Mouse (Mus musculus) Patski (cell line): ENCODE measurements around the gene Dcbld2. TPM values are rescaled to one million over a fixed set of nuclear protein-coding genes. Genes with fewer than 3 reads are reported as not detected.
A peak's percentile ranks its signal among the peaks of the same experiment; 100 is the strongest.

Experiments
- ATAC-seq: fragments of 100-300 bp; one replicate; pipeline ENCODE4 v1.8.0; 2021
- CTCF ChIA-PET: fragments of 350-600 bp; sonication (Branson Sonifier 250); formaldehyde crosslinking; loops from one replicate; lab custom pipeline; 2022; ENCODE audit warnings: inconsistent platforms; lab: Charles Lee
- POLR2A ChIA-PET: fragments of 350-600 bp; sonication (Branson Sonifier 250); formaldehyde crosslinking; loops from one replicate; lab custom pipeline; 2022; ENCODE audit warnings: antibody characterized with exemption, inconsistent platforms; lab: Charles Lee
- DNase-seq: peaks from one replicate; pipeline ENCODE4 v3.0.0-alpha.2; 2011; ENCODE audit warnings: low read depth, low spot score
- H3K27me3 ChIP-seq: fragments of 371-371 bp; one replicate; pipeline ENCODE4 v1.5.1; 2021
- CTCF ChIP-seq: fragments of 100-300 bp; IDR thresholded peaks from one replicate; pipeline ENCODE4 v1.5.1; 2021
- in situ Hi-C: fragments of 300-500 bp; cut with MboI; formaldehyde crosslinking; loops from 3 replicates; pipeline ENCODE4 v1.11.1; 2018; ENCODE audit warnings: low pct_unique_long_range_greater_than_20kb, mixed read lengths
- polyA plus RNA-seq: library from polyadenylated mRNA; unstranded; gene quantifications from one replicate; pipeline ENCODE4 v1.2.3, GENCODE M21; 2021

Dcbld2 gene
- polyA plus RNA-seq, 1 experiment from 2014 or later, result 43.3 TPM

- no peaks in the 10 kb centered on the region for H3K27me3 ChIP-seq
- DNase-seq (no peak), ATAC-seq (peak; percentile 56)
- POLR2A ChIA-PET, result no interaction called here
- CTCF ChIA-PET, result interaction anchor here (1.0 to 1.4 kb wide), 4 partner anchors 19 to 144 kb away, joined by 3 to 5 read pairs (median 4); no protein-coding TSS in a partner anchor
- in situ Hi-C loops, result no loop called here
- no peak for TF ChIP-seq CTCF
Measured at GRCm38 (mm10) chr16:58481219-58481905, 73.1 kb downstream of the Dcbld2 start.

- ChIA-PET CTCF (interaction anchor here (1.0 to 1.4 kb wide), 4 partner anchors 20 to 144 kb away, joined by 3 to 5 read pairs (median 4); no protein-coding TSS in a partner anchor), POLR2A (no interaction called here)
- ATAC-seq (peak; percentile 24), DNase-seq (no peak)
- no peak for TF ChIP-seq CTCF
- in situ Hi-C loops, result no loop called here
- H3K27me3 ChIP-seq, result no peaks in the 10 kb centered on the region
Measured at GRCm38 (mm10) chr16:58481906-58482270, 73.6 kb downstream of the Dcbld2 start.

- ATAC-seq (no peak), DNase-seq (no peak)
- in situ Hi-C loops, result no loop called here
- CTCF ChIA-PET, result interaction anchor here (1.0 to 1.4 kb wide), 3 partner anchors 20 to 143 kb away, joined by 3 to 5 read pairs (median 4); no protein-coding TSS in a partner anchor
- TF ChIP-seq CTCF, result no peak
- H3K27me3 ChIP-seq, result no peaks in the 10 kb centered on the region
- POLR2A ChIA-PET, result no interaction called here
Measured at GRCm38 (mm10) chr16:58482296-58482695, 74.1 kb downstream of the Dcbld2 start.

- DNase-seq (no peak), ATAC-seq (no peak)
- ChIA-PET POLR2A (no interaction called here), CTCF (no interaction called here)
- in situ Hi-C loops, result no loop called here
- no peaks in the 10 kb centered on the region for H3K27me3 ChIP-seq
- TF ChIP-seq CTCF, result no peak
Measured at GRCm38 (mm10) chr16:58487861-58488260, 79.6 kb downstream of the Dcbld2 start.

GRCm38 (mm10) chr16:58496791-58497190 is 88.5 kb downstream of the Dcbld2 start:
- ChIA-PET POLR2A (no interaction called here), CTCF (interaction anchor here (1.2 to 1.6 kb wide), 4 partner anchors 10 to 24 kb away, joined by 3 to 4 read pairs (median 3); no protein-coding TSS in a partner anchor)
- TF ChIP-seq CTCF, result no peak
- in situ Hi-C loops, result no loop called here
- no peaks in the 10 kb centered on the region for H3K27me3 ChIP-seq
- DNase-seq (no peak), ATAC-seq (no peak)

GRCm38 (mm10) chr16:58497886-58498713 is 89.9 kb downstream of the Dcbld2 start:
- in situ Hi-C loops, result no loop called here
- DNase-seq (no peak), ATAC-seq (no peak)
- POLR2A ChIA-PET, result no interaction called here
- CTCF ChIA-PET, result interaction anchor here (1.0 to 1.6 kb wide), 5 partner anchors 9 to 23 kb away, joined by 3 to 4 read pairs (median 3); no protein-coding TSS in a partner anchor
- no peaks in the 10 kb centered on the region for H3K27me3 ChIP-seq
- no peak for TF ChIP-seq CTCF

GRCm38 (mm10) chr16:58499172-58499584 is 90.9 kb downstream of the Dcbld2 start:
- in situ Hi-C loops, result no loop called here
- ChIA-PET CTCF (interaction anchor here (0.9 to 1.0 kb wide), 3 partner anchors 13 to 34 kb away, joined by 3 to 4 read pairs (median 3); no protein-coding TSS in a partner anchor), POLR2A (interaction anchor here (0.6 kb wide), 1 partner anchor 11 kb away, joined by 3 read pairs; no protein-coding TSS in a partner anchor)
- no peak for TF ChIP-seq CTCF
- DNase-seq (no peak), ATAC-seq (peak; percentile 57)
- no peaks in the 10 kb centered on the region for H3K27me3 ChIP-seq

GRCm38 (mm10) chr16:58499650-58500049 is 91.4 kb downstream of the Dcbld2 start:
- in situ Hi-C loops, result no loop called here
- CTCF ChIA-PET, result interaction anchor here (0.8 to 0.9 kb wide), 3 partner anchors 14 to 35 kb away, joined by 3 to 4 read pairs (median 3); no protein-coding TSS in a partner anchor
- ATAC-seq, result no peak

GRCm38 (mm10) chr16:58501760-58502301 is 93.6 kb downstream of the Dcbld2 start:
- ATAC-seq, result no peak
- ChIA-PET CTCF (interaction anchor here (1.3 to 1.4 kb wide), 2 partner anchors 9 to 11 kb away, joined by 3 to 4 read pairs; no protein-coding TSS in a partner anchor), POLR2A (no interaction called here)
- in situ Hi-C loops, result no loop called here
- no peak for TF ChIP-seq CTCF
- no peak for DNase-seq
- no peaks in the 10 kb centered on the region for H3K27me3 ChIP-seq

More at GRCm38 (mm10) chr16:58499650-58500049, 91.4 kb downstream of the Dcbld2 start:
- POLR2A ChIA-PET, result no interaction called here
- no peak for DNase-seq
- TF ChIP-seq CTCF, result no peak
- no peaks in the 10 kb centered on the region for H3K27me3 ChIP-seq

GRCm38 (mm10) chr16:58502566-58502965 is 94.3 kb downstream of the Dcbld2 start:
- in situ Hi-C loops, result no loop called here
- ChIA-PET CTCF (interaction anchor here (1.1 to 1.4 kb wide), 3 partner anchors 9 to 48 kb away, joined by 3 to 4 read pairs (median 3); no protein-coding TSS in a partner anchor), POLR2A (no interaction called here)
- H3K27me3 ChIP-seq, result no peaks in the 10 kb centered on the region
- ATAC-seq (no peak), DNase-seq (no peak)
- no peak for TF ChIP-seq CTCF
